Mouse (Mus musculus): ENCODE results near the gene Dst.

GRCm38 (mm10) chr1:34110862-34111261 lies 202.8 kb downstream of the Dst start:
- TF ChIP-seq CTCF (IDR thresholded peaks at IDR 0.05), result no peak
- no peak for TF ChIP-seq POLR2A (IDR thresholded peaks at IDR 0.05; ENCODE audit: insufficient read depth, low read depth, low read length)
- TF ChIP-seq EP300 (IDR thresholded peaks at IDR 0.05; ENCODE audit: insufficient read depth, low read depth, low read length), result no peak
